ENCODE assay signal across 9 mouse cellular contexts in the genomic region with DNA sequence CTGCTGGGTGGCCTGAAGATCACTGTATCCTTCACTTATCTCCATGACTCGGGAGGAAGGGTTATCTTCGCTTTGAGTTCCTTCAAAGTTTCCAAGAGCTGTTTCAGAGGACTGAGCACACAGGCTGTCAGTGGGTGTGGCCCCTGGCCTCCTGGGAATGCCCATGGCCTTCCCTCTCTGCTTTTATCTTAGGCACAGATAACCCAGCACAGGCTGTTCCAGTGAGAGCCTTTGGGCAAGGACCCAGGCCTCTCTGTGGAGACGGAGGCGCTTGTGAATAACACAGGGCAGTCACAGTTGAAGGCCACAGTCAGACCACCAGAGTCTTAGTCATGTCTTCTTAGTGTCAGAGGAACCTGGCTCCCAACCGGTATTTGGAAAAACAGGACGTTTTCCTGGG. TPM values are rescaled to one million over a fixed set of nuclear protein-coding genes. Genes with fewer than 3 reads are reported as not detected.
A peak's percentile ranks its signal among the peaks of the same experiment; 100 is the strongest.
DNase-seq lines count a peak whose midpoint lies in the region.
"Had no signal": no experiment of that assay in that cellular context is flagged by ENCODE, and none has a peak within 500 bp of the region (broad histone marks: within the 10 kb centered on the region; RNA-seq: fewer than 3 reads in every experiment).

No protein-coding gene starts in this region.

- DNase-seq in ovary, postnatal 36 days (ENCODE audit: low spot score): peak; percentile 79
- DNase-seq in ovary, postnatal 14 days (ENCODE audit: low spot score): no peak
- DNase-seq in heart, adult 8-10 months (ENCODE audit: low spot score): peak; percentile 84
- peak; percentile 83 for DNase-seq in heart, postnatal 25 days (ENCODE audit: low spot score)
- no peak for DNase-seq in liver
- DNase-seq in kidney, adult 11 months: no peak
- no peak for DNase-seq in urinary bladder, adult 18-20 months (ENCODE audit: low spot score in 2 of 2)
- DNase-seq: cerebellum, postnatal 10 days; retina, postnatal 1 day had no signal

- intact Hi-C loops in heart, postnatal 25 days (cut with DNase I): no loop called here

RNA-seq across cellular contexts. Expression of a gene that starts 32.7 kb away (rescaled TPM):
- total RNA-seq in heart, adult 8-10 months (2022): 10 to 100 TPM; 35.9 to 47.8 (median 41.1) TPM
- total RNA-seq in heart, postnatal 25 days (2021): 10 to 100 TPM; 48.7 to 54.3 TPM

Comparison
In these comparisons a context has a peak if more than half of its experiments do, and no peak if none do; other contexts are left out.
1. DNase-seq: peak in ovary, postnatal 36 days (single experiment), heart, adult 8-10 months (single experiment) and heart, postnatal 25 days (single experiment); none in ovary, postnatal 14 days (single experiment), liver (single experiment), kidney, adult 11 months (single experiment) and urinary bladder, adult 18-20 months (0 of 2).